Mouse (Mus musculus): ENCODE results near the gene Plod1.
A peak's percentile ranks its signal among the peaks of the same experiment; 100 is the strongest.

Gene Plod1

DNA sequence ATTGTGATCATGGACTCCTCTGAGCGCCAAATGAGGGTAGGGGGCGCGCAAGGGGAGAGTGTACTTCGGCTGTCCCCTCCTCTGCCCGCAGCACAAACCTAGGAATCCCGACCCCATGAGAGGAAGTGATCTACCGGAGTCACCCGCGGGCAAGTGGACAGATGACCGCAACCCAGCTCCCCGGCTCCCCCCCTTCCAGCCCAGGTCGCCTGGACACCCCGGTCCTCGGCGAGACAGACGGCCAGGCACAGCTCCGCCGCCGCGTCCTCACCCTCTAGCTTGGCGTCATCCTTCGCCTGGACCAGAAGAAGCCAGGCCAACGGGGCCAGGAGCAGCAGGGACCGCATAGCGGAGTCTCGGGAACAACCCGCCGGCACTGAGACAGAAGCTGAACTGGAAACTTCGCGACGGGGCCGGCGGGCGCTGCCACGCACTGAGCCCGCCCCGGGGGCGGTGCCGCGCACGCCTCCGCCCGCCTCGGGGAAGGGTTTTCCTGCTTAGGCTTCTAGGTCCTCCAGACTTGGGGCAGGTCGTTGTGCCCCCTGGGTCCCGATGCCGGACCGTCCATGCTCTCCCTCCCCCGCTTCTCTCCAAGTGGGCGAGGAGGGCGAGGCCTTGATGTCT is at the start of gene Plod1:
Gene Plod1 (minus strand): TSS at position 437 of the 624 bp plus-strand sequence.
- peak; percentile 79 for DNase-seq

GRCm38 (mm10) chr4:147985205-147986132 is 48.9 kb upstream of the Plod1 start, which contains the start of gene Nppb:
TSS of gene Nppb (plus strand) at chr4:147985788.
- DNase-seq: peak; percentile 46

- DNase-seq: no peak
Measured at GRCm38 (mm10) chr4:147979441-147979860, 42.9 kb upstream of the Plod1 start.

DNA sequence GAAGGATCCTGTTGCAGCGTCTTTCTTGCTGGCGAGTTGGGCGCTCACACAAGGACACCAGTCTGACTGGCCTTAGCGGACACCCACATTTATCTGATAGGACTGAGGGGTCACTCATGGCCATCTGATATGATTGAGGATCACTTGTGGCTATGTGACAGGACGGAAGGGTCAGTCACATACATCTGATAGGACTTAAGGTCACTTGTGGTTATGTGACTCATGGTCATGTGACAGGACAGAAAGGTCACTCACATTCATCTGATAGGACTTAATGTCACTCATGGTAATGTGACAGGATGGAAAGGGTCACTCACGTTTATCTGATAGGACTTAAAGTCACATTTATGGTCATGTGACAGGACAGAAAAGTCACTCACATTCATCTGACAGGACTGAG is 41.8 kb upstream of the Plod1 start:
- DNase-seq: no peak

GRCm38 (mm10) chr4:147977726-147978125 is 41.2 kb upstream of the Plod1 start:
- no peak for DNase-seq

DNA sequence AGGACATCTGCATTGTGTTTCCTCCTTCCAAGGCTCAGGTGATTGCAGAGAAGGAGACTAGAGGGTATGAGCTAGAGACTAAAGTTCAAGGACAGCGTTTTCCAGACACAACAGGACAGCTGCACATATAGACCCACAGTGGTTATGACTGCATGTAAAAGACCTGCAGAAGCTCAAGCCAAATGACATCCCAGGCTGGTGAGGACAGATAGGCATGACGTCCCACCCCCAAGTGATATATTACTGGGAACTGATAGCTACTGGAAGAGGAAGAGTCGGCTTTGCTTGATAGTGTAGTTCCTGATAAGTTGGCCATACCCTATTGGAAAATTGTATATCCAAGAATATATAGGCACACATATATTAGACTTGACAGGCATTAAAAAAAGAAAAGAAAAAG is 39.7 kb upstream of the Plod1 start:
- no peak for DNase-seq

DNA sequence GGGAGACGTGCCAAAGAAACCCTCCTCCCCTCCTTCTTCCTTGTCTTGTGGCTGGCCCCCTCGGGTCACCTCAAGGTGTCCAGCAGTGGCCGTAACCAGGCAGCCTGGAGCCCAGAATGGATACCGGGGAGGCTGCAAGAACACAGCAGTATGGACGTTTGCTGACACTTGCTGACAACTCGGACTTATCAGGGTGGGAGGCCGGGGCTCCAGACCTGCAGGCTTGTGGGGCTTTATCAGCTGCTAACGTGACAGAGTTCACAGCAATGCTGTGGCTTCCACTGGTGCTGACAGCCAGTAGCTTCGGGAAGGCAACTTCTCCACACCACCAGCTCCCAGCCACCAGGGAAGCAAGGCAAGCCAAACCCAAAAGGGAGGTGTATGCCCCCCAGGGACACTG is 32.8 kb upstream of the Plod1 start:
- DNase-seq: peak; percentile 11

DNA sequence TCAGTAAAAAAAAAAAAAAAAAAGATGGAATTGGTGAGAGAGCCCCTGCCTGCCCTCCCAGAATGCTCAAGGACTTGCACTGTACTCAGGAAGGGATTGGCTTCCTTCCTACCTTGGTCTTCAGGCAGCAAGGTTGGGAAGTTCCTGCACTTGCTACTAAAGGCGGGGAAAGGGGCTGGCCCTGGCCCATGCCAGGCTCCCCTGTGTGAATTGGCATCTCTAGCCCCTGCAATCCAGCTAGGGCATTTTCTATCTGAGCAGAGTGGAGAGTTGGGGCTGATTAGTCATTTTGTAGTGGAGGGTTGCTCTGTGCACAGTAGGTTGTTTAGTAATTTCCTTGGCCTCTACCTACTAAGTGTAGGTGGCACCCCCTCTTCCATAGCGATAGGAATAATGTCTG is 32.2 kb upstream of the Plod1 start:
- DNase-seq: no peak

DNA sequence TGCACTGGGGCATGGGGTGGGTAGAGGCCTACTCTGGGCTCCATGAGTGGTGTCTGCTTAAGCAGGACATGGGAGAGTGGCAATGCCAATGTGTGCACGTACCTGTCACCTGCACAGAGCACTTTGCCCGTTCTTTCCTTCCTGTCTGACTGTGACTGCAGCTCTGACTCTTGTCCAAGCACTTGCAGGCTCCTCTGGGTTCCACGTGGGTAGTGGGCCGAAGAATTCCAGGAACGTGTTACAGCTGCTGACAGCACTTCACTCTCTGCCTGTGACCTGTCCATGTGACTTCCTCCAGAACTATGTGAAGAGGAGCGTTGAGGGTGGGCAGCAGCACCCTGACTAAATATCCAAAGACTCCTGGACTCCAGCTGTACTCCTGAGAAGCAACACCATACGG is 29.1 kb upstream of the Plod1 start:
- no peak for DNase-seq

DNA sequence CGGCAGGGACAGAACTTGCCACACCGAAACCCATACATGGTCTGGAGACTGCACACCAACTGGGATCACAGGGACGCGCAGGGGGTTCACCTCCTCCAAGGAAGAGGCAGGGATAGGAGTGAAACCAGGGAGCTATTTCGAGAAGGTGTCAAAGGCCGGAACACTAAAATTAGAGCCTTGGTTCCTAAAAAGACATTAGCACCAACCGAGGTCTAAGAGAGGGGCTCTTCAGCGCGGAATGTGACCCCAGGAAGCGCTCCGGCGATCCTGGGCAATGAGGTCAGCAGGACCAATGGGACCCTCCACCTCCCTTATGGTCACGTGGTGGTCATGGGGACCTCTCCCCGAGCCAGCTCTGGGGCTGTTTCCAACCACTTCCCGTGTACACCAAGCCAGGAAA is 27.1 kb upstream of the Plod1 start:
- DNase-seq: no peak

- no peak for DNase-seq
Measured at GRCm38 (mm10) chr4:147962781-147963180, 26.2 kb upstream of the Plod1 start.

DNA sequence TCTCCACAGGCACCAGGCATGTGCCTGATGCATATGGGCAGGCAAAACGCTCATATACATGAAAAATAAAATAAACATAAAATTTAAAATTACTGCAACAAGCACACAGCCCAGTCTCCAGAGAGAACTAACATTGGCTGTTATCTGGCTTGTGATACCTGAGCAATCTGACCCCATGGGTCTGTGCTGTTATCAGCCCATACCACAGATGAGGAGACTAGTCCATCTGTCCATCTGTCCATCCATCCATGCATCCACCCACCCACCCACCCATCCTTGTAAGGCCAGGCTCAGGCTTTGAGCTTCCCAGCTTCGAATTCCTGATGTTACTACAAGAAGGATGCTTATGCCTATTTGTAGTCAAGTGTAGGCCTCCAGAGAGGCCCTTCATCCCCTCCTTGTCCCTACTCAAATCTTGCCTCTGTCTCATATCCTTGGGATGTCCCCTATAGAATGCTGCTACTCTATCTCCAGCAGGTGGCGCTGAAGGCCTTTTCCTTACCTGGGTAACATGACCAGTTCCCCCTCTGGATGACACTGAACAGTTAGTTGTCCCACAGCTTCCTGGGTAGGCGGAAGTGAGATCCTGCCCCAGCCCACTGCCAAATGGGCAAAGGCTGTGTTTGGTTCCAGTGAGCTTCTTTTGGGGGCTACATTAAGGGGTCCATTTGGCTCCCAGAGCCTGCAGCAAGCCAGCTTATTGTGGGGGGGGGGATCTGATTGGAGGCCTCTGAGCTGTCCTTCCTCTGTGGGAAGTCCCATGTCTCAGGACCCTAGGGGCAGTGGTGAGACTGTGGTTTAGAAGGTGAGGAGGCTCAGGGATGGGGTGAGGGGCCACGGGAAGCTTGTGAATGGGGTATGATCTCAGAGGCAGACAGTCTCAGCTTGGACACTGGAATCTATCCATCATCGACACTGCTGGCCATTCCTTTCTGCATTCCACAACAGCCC is 23.6 kb upstream of the Plod1 start:
- peak; percentile 74 for DNase-seq

DNA sequence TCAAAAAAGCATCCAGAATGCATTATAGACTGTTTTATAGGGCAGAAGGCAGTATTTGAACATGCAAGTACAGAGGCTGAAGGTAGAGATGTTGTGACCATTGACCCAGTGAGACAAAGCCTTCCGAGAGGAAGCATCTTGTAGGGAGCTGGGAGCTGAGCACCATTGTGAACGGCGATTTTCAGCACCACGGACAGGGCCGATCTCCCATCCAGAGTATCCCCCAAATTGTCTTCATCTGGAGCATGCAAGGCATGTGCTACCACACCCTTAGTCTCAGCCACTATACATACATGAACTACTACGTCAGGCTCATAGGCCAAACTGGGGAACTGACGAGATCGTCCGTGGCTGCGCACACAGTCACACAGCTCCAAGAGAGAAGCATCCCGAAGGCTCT is 20.6 kb upstream of the Plod1 start:
- DNase-seq: peak; percentile 32

DNA sequence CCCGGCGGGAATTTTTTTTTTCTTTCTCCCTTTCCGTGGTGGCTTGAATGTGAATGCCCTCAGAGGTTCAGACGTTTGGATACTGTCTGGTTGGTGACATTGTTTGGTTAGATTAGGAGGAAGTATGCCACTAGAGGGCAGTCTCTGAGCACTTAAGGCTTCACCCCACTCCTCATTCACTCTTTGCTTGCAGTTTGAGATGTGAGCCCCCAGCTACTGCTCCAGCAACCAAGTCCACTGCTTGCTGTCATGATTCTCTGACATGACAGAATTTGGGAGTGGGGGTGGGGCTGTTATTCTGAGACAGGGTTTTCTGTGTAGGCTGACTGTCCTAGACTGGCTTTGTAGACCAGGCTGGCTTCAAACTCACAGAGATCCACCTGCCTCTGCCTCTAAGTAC is 17.0 kb upstream of the Plod1 start:
- DNase-seq: no peak

- no peak for DNase-seq
Measured at GRCm38 (mm10) chr4:147947511-147947910, 10.9 kb upstream of the Plod1 start.

DNA sequence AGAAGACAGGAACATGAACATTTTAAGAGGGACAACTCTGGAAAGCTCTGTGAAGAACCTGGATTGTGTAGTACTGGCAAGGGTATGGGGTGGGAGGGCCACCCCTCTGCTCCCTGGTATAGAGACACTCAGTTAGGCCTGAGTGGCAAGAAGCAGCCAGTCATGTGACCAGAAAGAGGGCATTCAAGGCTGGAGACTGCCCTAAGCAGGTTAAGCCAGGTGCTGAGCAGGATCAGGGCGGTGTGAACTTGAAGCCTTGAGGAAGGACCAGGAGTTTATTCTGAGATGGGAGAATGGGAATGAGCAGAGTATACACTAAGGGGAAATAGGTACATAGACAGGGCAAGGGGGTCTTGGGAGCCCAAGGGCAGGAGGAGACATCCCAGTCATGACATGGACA is 6.4 kb upstream of the Plod1 start:
- no peak for DNase-seq

- peak; percentile 65 for DNase-seq
Measured at GRCm38 (mm10) chr4:147941045-147942020, 4.8 kb upstream of the Plod1 start.

- DNase-seq: peak; percentile 92
Measured at GRCm38 (mm10) chr4:147940576-147941044, 4.0 kb upstream of the Plod1 start, which contains the start of gene 2510039O18Rik. TSS of gene 2510039O18Rik (plus strand) at chr4:147940895.

DNA sequence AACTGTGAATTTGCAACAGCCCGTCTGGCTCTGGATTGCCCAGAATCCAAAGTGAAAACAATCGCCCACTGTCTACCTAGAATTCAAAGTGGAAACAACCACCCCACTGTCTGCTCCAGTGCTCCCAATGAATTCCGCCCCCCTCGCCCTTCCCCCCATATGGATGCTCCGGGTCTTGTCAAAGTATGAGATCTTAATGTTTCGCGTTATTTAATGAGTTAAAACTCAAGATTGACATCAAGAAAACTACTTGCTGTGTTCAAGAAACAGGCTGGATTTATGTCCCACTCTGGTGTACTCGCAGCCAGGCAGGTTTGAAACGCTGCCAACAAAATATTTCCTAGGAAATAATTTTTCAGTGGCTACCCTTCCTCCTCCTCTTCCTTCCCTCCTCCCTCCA is 3.5 kb upstream of the Plod1 start:
- DNase-seq: no peak

- DNase-seq: no peak
Measured at GRCm38 (mm10) chr4:147938148-147939096, 1.9 kb upstream of the Plod1 start.

Measured in liver (tissue).